Mouse (Mus musculus): Measurements from ENCODE around the gene Ackr3. TPM values are rescaled to one million over a fixed set of nuclear protein-coding genes. Genes with fewer than 3 reads are reported as not detected.

Gene Ackr3
- total and polyA plus RNA-seq, 3 experiments, result 13.1 to 34.4 (median 23.1) TPM

- no peak for DNase-seq (ENCODE audit: extremely low read depth)
These were observed 44.2 kb downstream of the Ackr3 start for GRCm38 (mm10) chr1:90247756-90248541.

GRCm38 (mm10) chr1:90248966-90249735 lies 45.4 kb downstream of the Ackr3 start:
- Histone ChIP-seq H3K36me3 (replicated peaks in 1 of 2; ENCODE audit: control insufficient read depth in 1 of 2, insufficient read depth in 1 of 2, low read length in 1 of 2) (peaks cover 0 to 2% of the 10 kb centered on the region in 2 experiments), H3K79me2 (replicated peaks; ENCODE audit: control insufficient read depth, extremely low read depth, insufficient read depth, poor library complexity, severe bottlenecking) (no peaks in the 10 kb centered on the region), H3K4me3 (replicated peaks in 1 of 3; ENCODE audit: low read depth in 2 of 3, low read length in 2 of 3, poor library complexity in 1 of 3) (no peak overlapping the region), H3K27me3 (replicated peaks) (no peaks in the 10 kb centered on the region), H3K4me1 (ENCODE audit: control insufficient read depth in 1 of 2, insufficient read depth in 2 of 2) (peaks cover 4 to 28% of the 10 kb centered on the region in 2 experiments), H3K4me2 (ENCODE audit: insufficient read depth, low read depth, poor library complexity, severe bottlenecking) (no peak overlapping the region), H3K27ac (ENCODE audit: insufficient read depth, low read depth) (no peak overlapping the region), H3K9me3 (replicated peaks; ENCODE audit: low read length) (no peaks in the 10 kb centered on the region), H3K9ac (ENCODE audit: insufficient read depth, low read depth) (no peak overlapping the region)
- in situ Hi-C loops (cut with MboI; ENCODE audit: low pct_ligation_motif_present, low pct_unique_long_range_greater_than_20kb, low sequenced_read_pairs) (no loop called here), dilution Hi-C loops (cut with MboI; ENCODE audit: extremely low pct_ligation_motif_present, extremely low pct_unique_long_range_greater_than_20kb, low sequenced_read_pairs) (no loop called here)
- DNase-seq (ENCODE audit: extremely low read depth), result no peak
- TF ChIP-seq POLR2A (IDR thresholded peaks at IDR 0.05; ENCODE audit: low read depth, low read length), result no peak
- no peak for TF ChIP-seq ETS1 (conservative IDR thresholded peaks at IDR 0.05; ENCODE audit: low read depth, low read length)
- no peak for TF ChIP-seq USF2 (conservative IDR thresholded peaks at IDR 0.05; ENCODE audit: low read depth, low read length)

More at GRCm38 (mm10) chr1:90247756-90248541, 44.2 kb downstream of the Ackr3 start:
- dilution Hi-C loops (cut with MboI; ENCODE audit: extremely low pct_ligation_motif_present, extremely low pct_unique_long_range_greater_than_20kb, low sequenced_read_pairs), result no loop called here
- in situ Hi-C loops (cut with MboI; ENCODE audit: low pct_ligation_motif_present, low pct_unique_long_range_greater_than_20kb, low sequenced_read_pairs), result no loop called here
- Histone ChIP-seq H3K27me3 (replicated peaks) (no peaks in the 10 kb centered on the region), H3K9ac (ENCODE audit: insufficient read depth, low read depth) (no peak overlapping the region), H3K79me2 (replicated peaks; ENCODE audit: control insufficient read depth, extremely low read depth, insufficient read depth, poor library complexity, severe bottlenecking) (no peaks in the 10 kb centered on the region), H3K36me3 (replicated peaks in 1 of 2; ENCODE audit: control insufficient read depth in 1 of 2, insufficient read depth in 1 of 2, low read length in 1 of 2) (peaks cover 0 to 2% of the 10 kb centered on the region in 2 experiments), H3K9me3 (replicated peaks; ENCODE audit: low read length) (no peaks in the 10 kb centered on the region), H3K4me3 (replicated peaks in 1 of 3; ENCODE audit: low read depth in 2 of 3, low read length in 2 of 3, poor library complexity in 1 of 3) (no peak overlapping the region), H3K27ac (ENCODE audit: insufficient read depth, low read depth) (no peak overlapping the region), H3K4me2 (ENCODE audit: insufficient read depth, low read depth, poor library complexity, severe bottlenecking) (no peak overlapping the region), H3K4me1 (ENCODE audit: control insufficient read depth in 1 of 2, insufficient read depth in 2 of 2) (peaks cover 4 to 28% of the 10 kb centered on the region in 2 experiments)
- TF ChIP-seq EP300 (IDR thresholded peaks at IDR 0.05; ENCODE audit: low read length) (no peak), ZMIZ1 (IDR thresholded peaks at IDR 0.05; ENCODE audit: low read depth, low read length) (no peak), UBTF (IDR thresholded peaks at IDR 0.05; ENCODE audit: low read depth, low read length) (no peak), JUND (conservative IDR thresholded peaks at IDR 0.05; ENCODE audit: low read depth, low read length) (no peak), CHD2 (IDR thresholded peaks at IDR 0.05; ENCODE audit: low read length) (no peak), TBP (conservative IDR thresholded peaks at IDR 0.05; ENCODE audit: low read depth, low read length) (no peak), MAFK (IDR thresholded peaks at IDR 0.05; ENCODE audit: insufficient replicate concordance, low read length) (no peak), SMC3 (IDR thresholded peaks at IDR 0.05; ENCODE audit: low read depth, low read length) (no peak), ETS1 (conservative IDR thresholded peaks at IDR 0.05; ENCODE audit: low read depth, low read length) (no peak)

Measured in CH12.LX (cell line).